Mouse (Mus musculus) adrenal gland, postnatal 4 days (tissue): Measurements from ENCODE around the gene Olfr152. TPM values are rescaled to one million over a fixed set of nuclear protein-coding genes. Genes with fewer than 3 reads are reported as not detected.

Source experiments
- DNase-seq, 2 experiments: peaks; one replicate each; pipeline ENCODE4 v3.0.0; 2021 to 2022; ENCODE audit warnings: low spot score in 2 of 2, mixed read lengths in 2 of 2
- long read RNA-seq, 2 experiments: library from polyadenylated mRNA; stranded (forward); transcript quantifications; one replicate each; pipeline ENCODE4 v2.0.0; 2021
- total RNA-seq, 2 experiments: library from RNA; stranded (reverse); gene quantifications; 2 replicates each; pipeline ENCODE4 v1.2.3; 2021

Gene Olfr152
- total RNA-seq, result not detected
- long read RNA-seq, experiment 1, result 0 reads
- long read RNA-seq, experiment 2, result 0 reads

DNA sequence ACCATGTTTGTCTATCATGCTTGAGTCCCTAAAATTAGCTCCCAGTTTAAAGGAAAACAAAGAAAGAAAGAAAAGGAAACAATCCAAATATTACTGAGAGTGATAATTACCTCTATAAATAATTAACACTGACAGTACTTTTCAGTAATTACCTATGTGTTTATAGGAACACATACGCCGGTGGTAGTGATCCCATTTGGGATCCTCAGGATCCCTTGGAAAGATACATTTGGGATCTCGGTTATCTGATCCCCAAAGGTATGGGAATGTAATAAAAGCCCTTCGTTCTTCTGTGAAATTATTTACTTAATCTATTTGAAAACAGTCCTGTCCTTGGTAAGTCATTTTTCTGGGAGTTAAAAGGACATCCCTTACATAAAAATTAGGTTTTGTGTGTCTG is at the start of gene Olfr152:
Gene Olfr152 (plus strand): TSS at position 301 of the 400 bp plus-strand sequence.
- DNase-seq, result no peak

DNA sequence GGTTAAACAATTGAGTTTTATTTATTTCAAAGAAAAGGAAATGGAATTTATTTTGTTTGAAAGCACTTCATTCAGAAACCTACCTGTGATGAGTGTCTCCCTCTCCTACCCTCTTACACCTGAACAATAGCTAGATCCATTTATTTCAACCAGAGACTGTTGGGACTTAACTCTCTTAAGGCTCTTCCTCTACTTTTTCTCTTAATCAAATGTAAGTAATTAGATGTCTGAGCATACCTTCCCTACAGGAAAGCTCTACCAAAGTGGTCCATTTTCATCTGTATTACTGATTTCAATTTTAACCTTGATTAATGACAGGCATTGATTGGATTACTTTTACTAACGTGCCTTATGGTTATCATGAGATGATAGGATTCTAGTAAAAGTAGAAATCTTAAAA is 39.4 kb upstream of the Olfr152 start, which contains the start of gene Olfr1138:
Gene Olfr1138 (minus strand): TSS at position 101 of the 400 bp plus-strand sequence.
- DNase-seq, result no peak

DNA sequence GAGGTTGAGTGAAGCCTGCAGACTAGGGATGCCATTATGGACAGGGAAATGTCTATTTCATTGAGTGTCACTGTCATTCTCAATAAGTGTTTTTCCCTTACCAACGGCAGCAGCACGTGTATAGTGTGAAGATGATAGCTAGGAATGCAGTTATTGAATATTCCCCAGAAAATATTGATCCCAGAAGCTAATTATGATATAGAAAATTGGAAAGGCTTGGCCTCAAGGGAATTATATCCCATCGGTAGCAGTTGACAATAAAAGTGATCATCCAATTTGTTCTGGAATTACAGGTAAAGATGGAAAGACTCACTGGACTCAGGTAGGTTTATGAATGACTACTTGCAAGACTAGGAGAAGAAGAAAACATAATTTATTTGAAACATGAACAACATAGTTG is 35.8 kb upstream of the Olfr152 start, which contains the start of gene Olfr1140:
Gene Olfr1140 (plus strand): TSS at position 301 of the 400 bp plus-strand sequence.
- no peak for DNase-seq

DNA sequence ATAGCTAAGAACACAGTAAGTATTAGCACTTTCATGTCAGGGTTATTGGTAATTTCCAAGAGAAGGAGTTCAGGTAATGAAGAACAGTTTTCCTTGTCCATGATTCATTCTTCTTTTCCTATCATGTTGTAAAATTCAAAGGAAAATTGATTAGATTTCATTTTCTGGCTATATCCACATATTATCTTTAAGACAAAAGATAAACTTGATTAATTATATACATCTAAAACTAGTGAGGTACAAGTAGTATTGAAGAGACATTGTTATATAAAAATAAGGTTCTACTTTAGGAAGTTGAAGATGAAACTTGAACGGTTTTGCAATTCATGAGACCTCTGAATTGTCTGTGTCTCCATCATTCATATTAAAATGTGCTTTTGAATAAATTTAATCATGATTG is 25.4 kb upstream of the Olfr152 start, which contains the start of gene Olfr1141:
Gene Olfr1141 (minus strand): TSS at position 101 of the 400 bp plus-strand sequence.
- no peak for DNase-seq

DNA sequence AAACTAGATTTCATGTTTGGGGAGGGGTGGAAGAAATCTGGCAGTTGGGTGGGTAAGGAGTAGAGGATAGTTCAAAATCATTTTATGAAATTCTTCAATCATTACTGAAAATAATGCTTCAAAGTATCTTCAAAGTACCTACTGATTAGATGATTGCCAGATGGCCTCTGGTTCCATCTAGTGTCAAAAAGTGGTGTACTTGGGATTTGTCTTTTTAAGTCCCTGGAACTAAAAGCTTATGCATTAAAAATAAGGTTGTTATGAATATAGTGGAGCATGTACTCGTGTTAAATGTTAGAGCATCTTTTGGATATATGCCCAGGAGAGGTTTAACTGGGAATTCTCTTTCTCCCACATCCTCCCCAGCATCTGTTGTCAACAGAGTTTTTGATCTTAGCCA is 3.1 kb upstream of the Olfr152 start:
- no peak for DNase-seq

DNA sequence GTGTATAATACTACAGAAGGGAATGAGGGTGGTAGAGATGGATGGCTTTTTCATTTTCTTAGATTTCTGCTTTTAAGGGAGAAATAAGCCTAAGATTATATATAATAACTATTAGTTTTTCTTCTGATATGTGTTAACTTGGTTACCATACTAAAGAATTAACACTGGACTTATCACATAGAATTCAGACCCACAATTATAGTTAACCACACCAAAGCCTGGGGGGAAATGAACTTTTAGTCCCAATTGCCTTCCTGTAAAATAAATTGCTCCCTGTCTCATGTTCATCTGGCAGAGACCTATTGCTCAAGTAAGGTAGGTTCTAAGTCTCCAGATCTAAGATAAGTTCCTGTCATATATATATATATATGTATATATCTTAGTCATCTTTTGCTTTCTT is 21.0 kb downstream of the Olfr152 start, which contains the start of gene Olfr1143:
Gene Olfr1143 (plus strand): TSS at position 301 of the 400 bp plus-strand sequence.
- DNase-seq, result no peak

DNA sequence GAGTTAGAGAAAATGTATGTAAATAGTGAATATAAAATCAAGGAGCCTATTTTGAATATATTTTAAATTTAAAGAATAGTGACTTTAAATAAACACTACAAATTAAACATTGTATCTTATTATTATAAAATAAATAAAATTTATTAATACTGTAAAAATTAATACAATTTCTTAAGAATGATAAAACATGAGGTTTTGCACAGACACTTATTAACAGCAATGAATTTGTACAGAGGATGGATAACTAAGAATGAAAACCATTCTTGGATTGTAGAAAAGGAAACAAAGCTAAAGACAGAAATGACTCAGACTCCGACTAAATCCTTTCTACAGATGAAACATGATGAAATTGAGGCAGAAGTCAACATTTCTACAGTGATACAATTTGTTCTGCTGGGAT is 30.2 kb downstream of the Olfr152 start, which contains the start of gene Olfr1145:
Gene Olfr1145 (plus strand): TSS at position 301 of the 400 bp plus-strand sequence.
- DNase-seq, result no peak

DNA sequence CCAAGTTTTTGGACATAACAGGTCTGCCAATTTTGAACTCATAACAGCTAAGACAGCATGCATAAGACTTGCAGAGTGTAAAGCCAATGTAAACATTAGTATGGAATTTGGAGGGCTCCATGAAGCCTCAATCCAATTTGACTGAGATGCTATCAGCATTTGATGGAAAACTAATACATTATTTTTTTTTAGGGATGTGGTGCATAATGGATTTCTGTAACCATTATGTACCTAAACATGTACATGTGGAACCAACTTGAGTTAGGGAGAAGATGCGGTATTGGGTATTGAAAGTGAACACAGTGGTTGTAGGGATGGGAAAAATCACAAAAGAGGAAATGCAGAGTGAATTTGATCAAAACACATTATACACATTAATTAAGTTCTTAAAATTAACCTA is 51.0 kb downstream of the Olfr152 start, which contains the start of gene Olfr1148:
Gene Olfr1148 (plus strand): TSS at position 301 of the 400 bp plus-strand sequence.
- DNase-seq, result no peak

Other genes starting within 250 kb of the Olfr152 start
- not detected for gene Olfr153, start 247.7 kb upstream of the Olfr152 start, total RNA-seq
- gene Olfr1128, start 233.9 kb upstream of the Olfr152 start, total RNA-seq, result not detected
- not detected for gene Olfr1129, start 205.6 kb upstream of the Olfr152 start, total RNA-seq
- gene Olfr1130, start 173.3 kb upstream of the Olfr152 start, total RNA-seq, result not detected
- not detected for gene Olfr1131, start 152.4 kb upstream of the Olfr152 start, total RNA-seq
- gene Olfr1132, start 141.9 kb upstream of the Olfr152 start, total RNA-seq, result not detected
- gene Olfr1133, start 132.1 kb upstream of the Olfr152 start, total RNA-seq, result not detected
- gene Olfr1134, start 121.0 kb upstream of the Olfr152 start, total RNA-seq, result not detected
- gene Olfr1135, start 105.8 kb upstream of the Olfr152 start, total RNA-seq, result not detected
- gene Olfr1136, start 85.5 kb upstream of the Olfr152 start, total RNA-seq, result not detected
- not detected for gene Olfr1137, start 66.3 kb upstream of the Olfr152 start, total RNA-seq
- not detected for gene Olfr1138, start 39.5 kb upstream of the Olfr152 start, total RNA-seq
- not detected for gene Olfr1140, start 35.7 kb upstream of the Olfr152 start, total RNA-seq
- not detected for gene Olfr1141, start 25.5 kb upstream of the Olfr152 start, total RNA-seq
- not detected for gene Olfr1143, start 21.1 kb downstream of the Olfr152 start, total RNA-seq
- gene Olfr1145, start 30.3 kb downstream of the Olfr152 start, total RNA-seq, result not detected
- not detected for gene Olfr1148, start 51.0 kb downstream of the Olfr152 start, total RNA-seq
- not detected for gene Olfr1150-ps1, start 64.5 kb downstream of the Olfr152 start, total RNA-seq
- gene Olfr1151, start 76.4 kb downstream of the Olfr152 start, total RNA-seq, result not detected
- gene Olfr1152, start 87.0 kb downstream of the Olfr152 start, total RNA-seq, result not detected
- gene Olfr1153, start 115.5 kb downstream of the Olfr152 start, total RNA-seq, result not detected
- gene Olfr1154, start 125.7 kb downstream of the Olfr152 start, total RNA-seq, result not detected
- gene Olfr1155, start 165.7 kb downstream of the Olfr152 start, total RNA-seq, result not detected
- gene Olfr1156, start 173.6 kb downstream of the Olfr152 start, total RNA-seq, result not detected
- gene Olfr1157, start 188.8 kb downstream of the Olfr152 start, total RNA-seq, result not detected
- gene Olfr74, start 195.2 kb downstream of the Olfr152 start, total RNA-seq, result not detected
- gene Olfr1158, start 210.6 kb downstream of the Olfr152 start, total RNA-seq, result not detected
- gene Olfr1160, start 228.8 kb downstream of the Olfr152 start, total RNA-seq, result not detected
- gene Olfr1161, start 243.3 kb downstream of the Olfr152 start, total RNA-seq, result not detected